Mouse (Mus musculus) neural tube, embryonic 11.5 days (tissue): ENCODE measurements at regions not wholly inside any gene's neighbourhood (a gene's known extent, or its start where the extent isn't known, plus 50 kb on each side); places are given as distances from the start of the nearest gene placed in this dataset.

Source experiments
- ATAC-seq: fragments of 200-750 bp; cut with Nextera tagmentation; 2 replicates; pipeline ENCODE4 v1.8.0; 2017; ENCODE audit warnings: moderate number of reproducible peaks, mild to moderate bottlenecking, moderate TSS enrichment, moderate library complexity; ENCODE audit not compliant: insufficient read depth, low FRiP score, low TSS enrichment
- DNase-seq: peaks from one replicate; pipeline ENCODE4 v3.0.0-alpha.2; 2015; ENCODE audit warnings: low spot score
- H3K27ac ChIP-seq: fragments of 300-500 bp; sonication (generic); 2 replicates; pipeline ENCODE4 v1.5.1; 2014; ENCODE audit warnings: low read depth, mild to moderate bottlenecking, low read length
- H3K27me3 ChIP-seq: fragments of 300-500 bp; sonication (generic); 2 replicates; pipeline ENCODE4 v1.6.1; 2014; ENCODE audit warnings: mild to moderate bottlenecking, low read length, mixed read lengths; ENCODE audit not compliant: control insufficient read depth, insufficient read depth
- H3K36me3 ChIP-seq: fragments of 300-500 bp; sonication (generic); 2 replicates; pipeline ENCODE4 v1.6.1; 2014; ENCODE audit warnings: mild to moderate bottlenecking, low read length, moderate library complexity, mixed read lengths; ENCODE audit not compliant: control insufficient read depth, insufficient read depth
- H3K4me1 ChIP-seq: fragments of 300-500 bp; sonication (generic); 2 replicates; pipeline ENCODE4 v1.6.1; 2014; ENCODE audit warnings: low read length, mixed read lengths; ENCODE audit not compliant: control insufficient read depth, insufficient read depth
- H3K4me2 ChIP-seq: fragments of 300-500 bp; sonication (generic); 2 replicates; pipeline ENCODE4 v1.6.1; 2014; ENCODE audit warnings: low read depth, mild to moderate bottlenecking, moderate library complexity
- H3K4me3 ChIP-seq: fragments of 300-500 bp; sonication (generic); 2 replicates; pipeline ENCODE4 v1.5.1; 2014; ENCODE audit warnings: low read depth, low read length
- H3K9ac ChIP-seq: fragments of 300-500 bp; sonication (generic); 2 replicates; pipeline ENCODE4 v1.6.1; 2014; ENCODE audit warnings: mild to moderate bottlenecking, low read length
- H3K9me3 ChIP-seq: fragments of 300-500 bp; sonication (generic); 2 replicates; pipeline ENCODE4 v1.6.1; 2016; ENCODE audit warnings: low read length; ENCODE audit not compliant: control insufficient read depth
- WGBS: fragments of 180-500 bp; shearing (Covaris S2); extraction: QIAGEN DNeasy Blood & Tissue Kit; methylation state at CpG from one replicate; pipeline ENCODE4 v1.1.7; 2014; 5-methylcytosine and 5-hydroxymethylcytosine counted together

DNA sequence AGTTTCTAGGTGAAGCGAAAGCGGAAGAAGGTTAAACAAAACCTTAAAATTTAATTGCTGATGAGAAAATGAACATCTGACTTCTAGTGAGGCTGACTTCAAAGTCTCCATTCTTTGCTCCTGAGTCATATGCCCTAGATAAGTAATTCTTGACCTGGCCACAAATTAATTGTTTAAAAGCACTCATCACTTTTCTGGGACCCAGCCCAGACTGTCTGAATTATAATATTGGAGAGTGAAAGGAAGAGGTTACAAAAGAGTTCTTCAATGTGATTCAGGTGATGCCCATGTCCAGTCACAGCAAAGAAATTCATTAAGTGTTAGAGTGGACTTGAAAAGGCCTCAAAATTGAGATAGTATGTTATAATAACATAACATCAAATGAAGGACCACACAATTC, 867.3 kb downstream of the Kcna4 start:
- Histone ChIP-seq H3K36me3 (no peaks in the 10 kb centered on the region), H3K9me3 (no peaks in the 10 kb centered on the region), H3K4me2 (no peak overlapping the region), H3K9ac (no peak overlapping the region), H3K4me3 (no peak overlapping the region), H3K27ac (no peak overlapping the region), H3K27me3 (no peaks in the 10 kb centered on the region), H3K4me1 (no peaks in the 10 kb centered on the region)
- DNase-seq (no peak), ATAC-seq (no peak)
- 89% methylated on average over 2 of the region's 2 CpGs for WGBS

DNA sequence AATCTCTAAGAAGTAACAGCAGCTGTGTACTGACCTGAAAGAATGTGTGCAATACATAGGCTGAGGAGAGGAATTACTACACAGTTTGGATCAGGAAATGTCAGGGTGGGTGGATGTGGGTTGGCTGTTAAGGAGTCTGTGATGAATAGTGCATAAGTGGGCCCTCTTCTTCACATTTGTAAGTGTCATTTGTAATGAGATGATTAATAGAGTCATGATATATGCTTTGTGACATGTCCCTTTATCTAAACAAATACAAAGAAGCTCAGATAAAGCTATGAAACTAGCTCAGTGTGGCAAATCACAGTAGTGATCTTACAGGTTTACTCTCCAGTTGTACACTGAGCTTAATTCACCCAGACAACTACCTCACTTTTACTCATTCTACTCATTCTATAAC, 867.9 kb downstream of the Kcna4 start:
- Histone ChIP-seq H3K4me2 (no peak overlapping the region), H3K4me1 (no peaks in the 10 kb centered on the region)
- no peak for DNase-seq

DNA sequence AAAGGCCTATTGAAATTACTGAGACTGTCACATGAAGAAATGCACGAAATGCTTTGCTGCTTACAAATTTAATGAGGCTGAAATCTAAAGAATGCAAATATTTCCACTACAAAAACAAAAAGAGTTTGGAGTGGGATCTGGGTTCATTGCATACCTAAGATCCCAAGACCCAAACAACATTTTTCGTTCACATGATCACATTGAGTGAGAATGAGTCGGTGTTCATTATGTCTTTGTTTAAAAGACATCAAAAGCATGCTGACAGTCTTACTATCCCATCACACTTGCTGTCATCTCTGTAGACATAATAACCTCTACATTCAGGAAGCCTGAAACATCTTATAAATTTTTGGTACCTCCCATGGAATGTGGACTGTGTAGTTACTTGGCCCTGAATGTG, 870.4 kb downstream of the Kcna4 start:
- Histone ChIP-seq H3K36me3 (no peaks in the 10 kb centered on the region), H3K9me3 (no peaks in the 10 kb centered on the region), H3K4me3 (no peak overlapping the region), H3K9ac (no peak overlapping the region), H3K4me1 (no peaks in the 10 kb centered on the region), H3K27me3 (no peaks in the 10 kb centered on the region), H3K27ac (no peak overlapping the region), H3K4me2 (no peak overlapping the region)
- no peak for DNase-seq
- ATAC-seq = no peak
- WGBS = 85% methylated on average over 3 of the region's 3 CpGs

More for the DNA sequence above, 867.9 kb downstream of the Kcna4 start:
- H3K9me3 ChIP-seq = no peaks in the 10 kb centered on the region
- H3K9ac ChIP-seq = no peak overlapping the region
- H3K4me3 ChIP-seq = no peak overlapping the region
- no peaks in the 10 kb centered on the region for H3K27me3 ChIP-seq
- no peaks in the 10 kb centered on the region for H3K36me3 ChIP-seq
- no peak overlapping the region for H3K27ac ChIP-seq
- no peak for ATAC-seq

- WGBS = 68% methylated on average over 1 of the region's 1 CpGs
- Histone ChIP-seq H3K9me3 (no peaks in the 10 kb centered on the region), H3K4me2 (no peak overlapping the region), H3K27ac (no peak overlapping the region), H3K36me3 (no peaks in the 10 kb centered on the region), H3K4me3 (no peak overlapping the region), H3K27me3 (no peaks in the 10 kb centered on the region), H3K4me1 (no peaks in the 10 kb centered on the region), H3K9ac (no peak overlapping the region)
- ATAC-seq = no peak
- DNase-seq = no peak
These were observed 874.6 kb downstream of the Kcna4 start for GRCm38 (mm10) chr2:108165085-108165484.
